Mouse (Mus musculus): Measurements from ENCODE around the gene Agxt. TPM values are rescaled to one million over a fixed set of nuclear protein-coding genes. Genes with fewer than 3 reads are reported as not detected.

Gene Agxt
- polyA plus RNA-seq, 1 experiment from 2014 or later, result not detected

- H3K4me3 ChIP-seq (ENCODE audit: low read length), result no peak overlapping the region
- no peak overlapping the region for H3K4me2 ChIP-seq (replicated peaks; ENCODE audit: low read depth, low read length)
- no peaks in the 10 kb centered on the region; the same call in 1 of the 2 replicates for H3K27me3 ChIP-seq (ENCODE audit: insufficient read depth, low read length)
- H3K27ac ChIP-seq (ENCODE audit: low read length), result no peak overlapping the region
- H3K36me3 ChIP-seq (ENCODE audit: insufficient read depth, low read length), result no peaks in the 10 kb centered on the region
- peaks cover 4% of the 10 kb centered on the region for H3K4me1 ChIP-seq (ENCODE audit: insufficient read depth, low read length)
- no peak overlapping the region for H3K9ac ChIP-seq (replicated peaks; ENCODE audit: low read length)
- WGBS, result 85% methylated on average over 7 of the region's 7 CpGs
- ATAC-seq (ENCODE audit: low FRiP score, low TSS enrichment), result no peak
- no peaks in the 10 kb centered on the region for H3K9me3 ChIP-seq (ENCODE audit: low read length)
Measured at GRCm38 (mm10) chr1:93182281-93182680, 47.2 kb downstream of the Agxt start.

GRCm38 (mm10) chr1:93184071-93184828 lies 49.2 kb downstream of the Agxt start:
- Histone ChIP-seq H3K36me3 (ENCODE audit: insufficient read depth, low read length) (no peaks in the 10 kb centered on the region), H3K9me3 (ENCODE audit: low read length) (no peaks in the 10 kb centered on the region), H3K9ac (replicated peaks; ENCODE audit: low read length) (no peak overlapping the region), H3K4me3 (ENCODE audit: low read length) (no peak overlapping the region), H3K27ac (ENCODE audit: low read length) (no peak overlapping the region), H3K4me1 (ENCODE audit: insufficient read depth, low read length) (0 out of 2 replicates have a peak, but pooled peaks cover 9% of the 10 kb centered on the region), H3K27me3 (ENCODE audit: insufficient read depth, low read length) (no peaks in the 10 kb centered on the region), H3K4me2 (replicated peaks; ENCODE audit: low read depth, low read length) (no peak overlapping the region)
- ATAC-seq (ENCODE audit: low FRiP score, low TSS enrichment), result no peak
- WGBS, result 77% methylated on average over 14 of the region's 14 CpGs

GRCm38 (mm10) chr1:93190726-93191305 lies 55.8 kb downstream of the Agxt start:
- 11% methylated on average over 10 of the region's 17 CpGs for WGBS
- H3K4me1 ChIP-seq (ENCODE audit: insufficient read depth, low read length), result peaks cover 20% of the 10 kb centered on the region
- no peak overlapping the region for H3K27ac ChIP-seq (ENCODE audit: low read length)
- no peak overlapping the region for H3K9ac ChIP-seq (replicated peaks; ENCODE audit: low read length)
- ATAC-seq (ENCODE audit: low FRiP score, low TSS enrichment), result no peak
- no peak overlapping the region for H3K4me2 ChIP-seq (replicated peaks; ENCODE audit: low read depth, low read length)
- no peaks in the 10 kb centered on the region for H3K9me3 ChIP-seq (ENCODE audit: low read length)
- peaks cover 6% of the 10 kb centered on the region; the same call in 1 of the 2 replicates for H3K27me3 ChIP-seq (ENCODE audit: insufficient read depth, low read length)
- no peaks in the 10 kb centered on the region for H3K36me3 ChIP-seq (ENCODE audit: insufficient read depth, low read length)
- no peak overlapping the region for H3K4me3 ChIP-seq (ENCODE audit: low read length)

GRCm38 (mm10) chr1:93194961-93195360 lies 59.9 kb downstream of the Agxt start:
- 92% methylated on average over 3 of the region's 3 CpGs for WGBS
- H3K36me3 ChIP-seq (ENCODE audit: insufficient read depth, low read length), result no peaks in the 10 kb centered on the region
- peaks cover 5% of the 10 kb centered on the region for H3K9me3 ChIP-seq (ENCODE audit: low read length)
- H3K4me1 ChIP-seq (ENCODE audit: insufficient read depth, low read length), result peaks cover 6% of the 10 kb centered on the region
- ATAC-seq (ENCODE audit: low FRiP score, low TSS enrichment), result no peak
- H3K27ac ChIP-seq (ENCODE audit: low read length), result no peak overlapping the region
- no peak overlapping the region for H3K4me2 ChIP-seq (replicated peaks; ENCODE audit: low read depth, low read length)
- no peak overlapping the region for H3K9ac ChIP-seq (replicated peaks; ENCODE audit: low read length)
- peaks cover 4% of the 10 kb centered on the region; the same call in 1 of the 2 replicates for H3K27me3 ChIP-seq (ENCODE audit: insufficient read depth, low read length)
- no peak overlapping the region for H3K4me3 ChIP-seq (ENCODE audit: low read length)

Other genes with a start within 250 kb of the Agxt start
- 0.52 and 0.63 TPM in 2 replicates for gene Ankmy1, start 232.3 kb upstream of the Agxt start, polyA plus RNA-seq (2015; fragmentation: Nextera tagmentation; extraction: Ambion mirVana)
- gene Dusp28, start 228.3 kb upstream of the Agxt start, polyA plus RNA-seq (2015; fragmentation: Nextera tagmentation; extraction: Ambion mirVana), result 12.3 and 13.9 TPM in 2 replicates
- 14.8 and 31.1 TPM in 2 replicates for gene Rnpepl1, start 224.5 kb upstream of the Agxt start, polyA plus RNA-seq (2015; fragmentation: Nextera tagmentation; extraction: Ambion mirVana)
- gene Capn10, start 200.9 kb upstream of the Agxt start, polyA plus RNA-seq (2015; fragmentation: Nextera tagmentation; extraction: Ambion mirVana), result 42.8 and 44.8 TPM in 2 replicates
- 0.50 and 0.62 TPM in 2 replicates for gene Gpr35, start 184.4 kb upstream of the Agxt start, polyA plus RNA-seq (2015; fragmentation: Nextera tagmentation; extraction: Ambion mirVana)
- gene Aqp12, start 128.9 kb upstream of the Agxt start, polyA plus RNA-seq (2015; fragmentation: Nextera tagmentation; extraction: Ambion mirVana), result not detected in 2 replicates
- 7.4 and 11.6 TPM in 2 replicates for gene Kif1a, start 33.3 kb upstream of the Agxt start, polyA plus RNA-seq (2015; fragmentation: Nextera tagmentation; extraction: Ambion mirVana)
- gene 2310007B03Rik, start 25.7 kb downstream of the Agxt start, polyA plus RNA-seq (2015; fragmentation: Nextera tagmentation; extraction: Ambion mirVana), result 2.2 and 2.3 TPM in 2 replicates
- 0.22 and 0.34 TPM in 2 replicates for gene Crocc2, start 33.5 kb downstream of the Agxt start, polyA plus RNA-seq (2015; fragmentation: Nextera tagmentation; extraction: Ambion mirVana)
- gene Sned1, start 100.6 kb downstream of the Agxt start, polyA plus RNA-seq (2015; fragmentation: Nextera tagmentation; extraction: Ambion mirVana), result 9.5 and 11.1 TPM in 2 replicates
- 34.3 and 34.8 TPM in 2 replicates for gene Mterf4, start 170.7 kb downstream of the Agxt start, polyA plus RNA-seq (2015; fragmentation: Nextera tagmentation; extraction: Ambion mirVana)
- 54.5 and 54.9 TPM in 2 replicates for gene Ppp1r7, start 207.6 kb downstream of the Agxt start, polyA plus RNA-seq (2015; fragmentation: Nextera tagmentation; extraction: Ambion mirVana)
- gene Pask, start 208.2 kb downstream of the Agxt start, polyA plus RNA-seq (2015; fragmentation: Nextera tagmentation; extraction: Ambion mirVana), result 16.1 and 16.6 TPM in 2 replicates
- gene Ano7, start 238.7 kb downstream of the Agxt start, polyA plus RNA-seq (2015; fragmentation: Nextera tagmentation; extraction: Ambion mirVana), result 0.24 and 0.75 TPM in 2 replicates

All from kidney, embryonic 16.5 days (tissue).